Mouse (Mus musculus) lung, postnatal 0 days (tissue): ENCODE data around the gene Gm11011.

Source experiments
- CTCF ChIP-seq: IDR thresholded peaks from 2 replicates; pipeline ENCODE4 v1.5.1; 2016; ENCODE audit warnings: antibody characterized with exemption, mild to moderate bottlenecking
- EP300 ChIP-seq: IDR thresholded peaks from 2 replicates; pipeline ENCODE4 v1.6.1; 2016; ENCODE audit warnings: antibody characterized with exemption, mild to moderate bottlenecking, control low read depth

- no peak for TF ChIP-seq CTCF
- no peak for TF ChIP-seq EP300
Observed at GRCm38 (mm10) chr2:169636414-169636813, 48.9 kb upstream of the Gm11011 start.
